Mouse (Mus musculus) brain, embryonic 14.5 days (tissue): ENCODE data around the gene Bmi1. TPM values are rescaled to one million over a fixed set of nuclear protein-coding genes. Genes with fewer than 3 reads are reported as not detected.
A peak's percentile ranks its signal among the peaks of the same experiment; 100 is the strongest.

Experiments used
- DNase-seq: peaks from one replicate; pipeline ENCODE4 v3.0.0-alpha.2; 2011; ENCODE audit warnings: low read depth
- CTCF ChIP-seq: fragments of 200-500 bp; IDR thresholded peaks from 2 replicates; pipeline ENCODE4 v1.5.1; 2012; ENCODE audit warnings: inconsistent platforms, mild to moderate bottlenecking, moderate library complexity, borderline replicate concordance; ENCODE audit not compliant: insufficient read depth, insufficient read length; ENCODE audit errors: extremely low read depth
- POLR2A ChIP-seq: fragments of 200-500 bp; IDR thresholded peaks from 2 replicates; pipeline ENCODE4 v1.6.1; 2012; ENCODE audit warnings: mild to moderate bottlenecking, inconsistent platforms, borderline replicate concordance; ENCODE audit not compliant: poor library complexity, insufficient read depth, insufficient read length, severe bottlenecking; ENCODE audit errors: extremely low read depth
- polyA plus RNA-seq: library from polyadenylated mRNA; depleted of rRNA; stranded (reverse); fragments of >200 nt; gene quantifications from 2 replicates; pipeline ENCODE4 v1.2.3, GENCODE M21; 2012

Bmi1 gene
- polyA plus RNA-seq, 1 experiment: 75.4 TPM

- DNase-seq: peak; percentile 58
- no peak for TF ChIP-seq POLR2A
- no peak for TF ChIP-seq CTCF
These were observed 20.9 kb downstream of the Bmi1 start for GRCm38 (mm10) chr2:18697591-18698244.

DNA sequence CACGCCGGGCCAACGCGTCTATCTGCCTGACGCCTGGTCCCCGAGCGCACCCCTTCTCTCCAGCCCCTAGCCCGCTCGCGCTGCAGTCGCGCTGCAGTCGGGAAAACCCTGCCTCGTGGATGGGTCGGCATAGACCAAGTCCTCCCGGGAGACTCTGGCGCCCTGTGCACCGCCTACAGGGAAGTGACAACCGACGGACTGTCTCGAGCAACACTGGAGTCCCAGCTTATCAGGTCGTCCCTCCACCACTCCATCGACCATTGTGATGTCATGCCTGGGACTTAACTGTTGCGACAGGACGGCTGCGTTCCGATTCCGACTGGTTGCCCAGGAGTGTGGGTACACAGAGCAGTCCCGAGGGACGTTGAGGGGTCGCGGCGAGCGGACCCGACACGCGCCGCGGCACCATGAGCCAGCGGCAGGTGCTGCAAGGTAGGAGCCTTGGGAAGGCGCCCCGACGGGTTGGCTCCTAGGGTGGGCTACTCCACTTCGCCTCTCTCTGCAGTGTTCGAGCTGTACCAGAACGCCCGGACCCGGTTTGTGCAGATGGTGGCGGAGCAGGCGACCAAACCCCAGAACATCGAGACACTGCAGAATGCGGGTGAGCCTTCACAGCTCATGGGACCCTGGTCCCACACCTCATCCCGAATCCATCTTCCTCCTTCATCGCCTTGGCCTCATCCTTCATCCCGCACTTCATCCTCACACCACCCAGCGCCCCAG, 22.0 kb downstream of the Bmi1 start:
- TF ChIP-seq POLR2A: no peak
- TF ChIP-seq CTCF: no peak
- DNase-seq: peak; percentile 67

- no peak for TF ChIP-seq POLR2A
- no peak for TF ChIP-seq CTCF
- DNase-seq: peak; percentile 53
These were observed 22.7 kb downstream of the Bmi1 start for GRCm38 (mm10) chr2:18699401-18699990.

DNA sequence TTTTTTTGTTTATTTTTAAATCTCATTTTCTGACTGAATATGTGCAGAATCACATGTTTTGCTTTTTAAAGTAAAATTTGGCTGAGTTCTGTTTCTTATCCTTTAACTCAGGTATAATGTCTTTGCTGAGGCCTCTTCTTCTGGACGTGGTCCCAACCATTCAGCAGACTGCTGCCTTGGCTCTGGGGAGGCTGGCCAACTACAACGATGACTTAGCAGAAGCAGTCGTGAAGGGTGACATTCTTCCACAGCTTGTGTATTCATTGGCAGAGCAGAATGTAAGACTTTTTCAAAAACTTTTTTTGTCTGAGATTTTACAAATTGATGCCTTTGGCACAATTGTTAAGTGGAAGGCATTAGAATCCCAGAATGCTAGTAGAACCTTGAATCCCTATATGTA, 33.5 kb downstream of the Bmi1 start:
- TF ChIP-seq POLR2A (no peak), CTCF (no peak)

GRCm38 (mm10) chr2:18713071-18713470, 36.3 kb downstream of the Bmi1 start:
- no peak for DNase-seq
- TF ChIP-seq CTCF (no peak), POLR2A (no peak)

More for the DNA sequence above, 33.5 kb downstream of the Bmi1 start:
- DNase-seq: no peak

- TF ChIP-seq POLR2A (no peak), CTCF (no peak)
- DNase-seq: no peak
These were observed 37.5 kb downstream of the Bmi1 start for GRCm38 (mm10) chr2:18714337-18714736.

GRCm38 (mm10) chr2:18718521-18718920, 41.7 kb downstream of the Bmi1 start:
- DNase-seq: no peak
- no peak for TF ChIP-seq POLR2A
- TF ChIP-seq CTCF: no peak

GRCm38 (mm10) chr2:18722208-18722830, 45.5 kb downstream of the Bmi1 start:
- peak; percentile 74 for DNase-seq
- TF ChIP-seq CTCF: no peak
- no peak for TF ChIP-seq POLR2A

DNA sequence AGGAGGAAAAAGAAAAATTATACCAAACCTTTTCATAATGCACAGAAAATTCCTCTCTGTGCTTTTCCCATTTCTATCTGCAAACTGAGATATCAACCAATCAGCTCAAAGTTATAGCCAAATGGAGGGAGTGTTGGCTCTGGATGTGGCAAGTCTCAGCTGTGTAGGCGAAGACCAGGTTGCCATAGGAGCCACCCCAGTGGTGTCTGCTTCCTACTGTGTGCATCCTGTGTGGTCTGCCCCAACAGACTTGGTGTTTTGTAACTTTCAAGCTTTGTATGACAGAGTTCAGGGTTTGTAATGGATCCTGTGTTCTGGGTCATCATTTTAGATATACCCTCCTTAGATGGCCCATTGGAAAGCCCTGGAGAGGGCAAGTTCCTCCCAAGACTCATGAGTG, 47.6 kb downstream of the Bmi1 start:
- TF ChIP-seq CTCF: no peak
- no peak for TF ChIP-seq POLR2A
- no peak for DNase-seq

DNA sequence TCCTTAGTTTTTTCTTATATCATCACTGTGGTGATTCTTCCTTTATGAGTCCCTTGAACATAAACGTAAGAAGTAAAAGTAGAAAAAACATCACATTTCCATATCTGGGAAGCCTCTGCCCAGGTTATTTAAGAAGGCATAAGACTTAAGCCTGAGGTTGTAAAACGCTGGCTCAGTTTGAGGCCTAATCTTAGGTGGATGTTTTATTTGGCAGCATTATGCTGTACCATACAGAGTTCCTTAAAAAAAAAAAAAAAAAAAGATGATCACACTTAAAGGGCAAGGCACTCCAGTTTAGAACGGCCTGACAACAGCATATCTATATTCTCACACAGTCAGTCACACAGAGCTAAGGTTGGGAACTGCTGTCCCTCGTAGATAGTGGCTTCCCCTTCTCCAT, 49.1 kb downstream of the Bmi1 start:
- no peak for TF ChIP-seq CTCF
- TF ChIP-seq POLR2A: no peak
- no peak for DNase-seq

DNA sequence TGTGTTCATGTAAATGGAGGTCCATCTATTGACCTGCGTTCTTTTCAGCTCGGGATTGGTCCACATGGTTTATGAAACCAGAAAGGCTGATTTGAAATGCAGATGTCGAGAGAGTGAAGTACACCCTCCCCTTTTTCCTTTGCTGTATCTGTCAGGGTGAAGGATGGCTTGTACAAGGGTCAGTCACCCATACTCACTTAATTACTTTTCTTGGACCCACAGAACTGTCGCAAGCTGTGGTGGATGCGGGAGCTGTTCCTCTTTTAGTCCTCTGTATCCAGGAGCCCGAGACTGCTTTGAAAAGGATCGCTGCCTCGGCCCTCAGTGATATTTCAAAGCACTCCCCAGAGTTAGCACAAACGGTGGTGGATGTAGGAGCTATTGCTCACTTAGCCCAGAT, 54.9 kb downstream of the Bmi1 start:
- TF ChIP-seq POLR2A: no peak
- no peak for TF ChIP-seq CTCF
- peak; percentile 85 for DNase-seq
